Mouse (Mus musculus): ENCODE results near the gene Rmdn2. TPM values are rescaled to one million over a fixed set of nuclear protein-coding genes. Genes with fewer than 3 reads are reported as not detected.

Gene Rmdn2
- polyA plus RNA-seq, 1 experiment from 2014 or later: 7.6 TPM

DNA sequence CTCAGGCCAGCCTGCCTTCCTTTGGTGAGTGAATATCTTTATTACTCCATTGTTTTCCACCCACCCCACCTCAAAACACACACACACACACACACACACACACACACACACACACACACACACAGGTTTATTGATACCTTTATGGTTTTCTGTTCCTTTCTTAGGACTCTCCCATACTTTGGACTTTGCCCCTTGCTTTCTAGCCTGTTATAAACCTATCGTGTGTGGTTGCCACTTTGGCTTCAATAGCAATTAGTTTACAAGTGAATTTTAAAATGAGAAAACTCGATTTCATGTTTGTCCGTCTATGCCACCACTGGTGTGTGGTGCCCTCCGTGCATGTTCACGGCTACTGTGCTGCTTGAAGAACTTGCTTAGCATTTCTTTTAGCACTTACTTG is 7.3 kb downstream of the Rmdn2 start:
- peaks cover 7% of the 10 kb centered on the region; the same call in 1 of the 2 replicates for H3K4me1 ChIP-seq (replicated peaks)
- H3K4me2 ChIP-seq: no peak overlapping the region
- ATAC-seq (ENCODE audit: low read depth): no peak
- no peak overlapping the region for H3K27ac ChIP-seq (replicated peaks)
- H3K9me3 ChIP-seq: no peaks in the 10 kb centered on the region
- H3K9ac ChIP-seq: no peak overlapping the region
- no peaks in the 10 kb centered on the region for H3K27me3 ChIP-seq
- 88% methylated on average over 5 of the region's 5 CpGs for WGBS
- no peaks in the 10 kb centered on the region for H3K36me3 ChIP-seq
- no peak overlapping the region for H3K4me3 ChIP-seq

DNA sequence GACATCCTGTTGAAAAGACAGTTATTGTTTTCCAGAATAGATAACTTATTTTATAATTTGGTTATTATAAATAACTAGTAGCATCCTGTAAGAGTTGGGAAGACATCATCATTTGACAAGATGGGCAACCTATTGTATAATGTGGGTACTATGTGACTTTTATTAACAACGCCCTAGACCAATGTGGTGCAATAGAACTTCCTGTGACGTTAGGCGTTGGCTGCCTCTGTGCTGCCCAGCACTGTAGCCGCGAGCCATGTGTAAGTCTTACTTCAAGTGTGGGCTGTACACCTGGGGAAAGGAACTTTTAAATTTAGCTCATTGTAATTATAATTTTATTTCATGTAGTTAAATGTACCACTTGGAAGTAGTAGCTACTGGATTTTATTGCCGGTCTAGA is 10.4 kb downstream of the Rmdn2 start:
- no peaks in the 10 kb centered on the region for H3K9me3 ChIP-seq
- 95% methylated on average over 6 of the region's 6 CpGs for WGBS

DNA sequence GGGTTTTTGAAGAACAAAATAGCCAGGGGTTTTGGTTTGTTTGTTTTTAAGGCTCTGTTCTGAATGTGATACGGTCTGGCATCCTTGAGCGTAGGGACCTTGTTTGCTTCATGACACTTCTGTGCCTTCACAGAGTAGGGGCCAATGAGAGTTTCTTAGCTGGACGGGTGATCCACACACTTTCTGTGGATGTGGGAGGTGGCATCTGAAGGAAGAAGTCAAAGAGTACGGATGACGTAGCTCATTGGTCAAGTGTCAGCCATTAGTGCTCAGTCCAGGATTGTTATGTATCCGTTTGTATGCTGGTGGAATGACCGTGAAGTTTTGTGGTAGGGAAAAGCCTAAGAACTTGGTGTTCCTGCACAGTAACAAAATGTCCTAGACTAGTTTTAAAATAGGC is 10.9 kb downstream of the Rmdn2 start:
- Histone ChIP-seq H3K4me3 (no peak overlapping the region), H3K36me3 (no peaks in the 10 kb centered on the region), H3K9ac (no peak overlapping the region), H3K4me1 (replicated peaks) (no peaks in the 10 kb centered on the region), H3K27ac (replicated peaks) (no peak overlapping the region), H3K27me3 (no peaks in the 10 kb centered on the region), H3K9me3 (no peaks in the 10 kb centered on the region), H3K4me2 (no peak overlapping the region)
- ATAC-seq (ENCODE audit: low read depth): no peak
- 94% methylated on average over 7 of the region's 7 CpGs for WGBS

More for the DNA sequence above, 10.4 kb downstream of the Rmdn2 start:
- Histone ChIP-seq H3K4me3 (no peak overlapping the region), H3K4me2 (no peak overlapping the region), H3K9ac (no peak overlapping the region), H3K27me3 (no peaks in the 10 kb centered on the region), H3K27ac (replicated peaks) (no peak overlapping the region), H3K36me3 (no peaks in the 10 kb centered on the region), H3K4me1 (replicated peaks) (no peaks in the 10 kb centered on the region)
- no peak for ATAC-seq (ENCODE audit: low read depth)

DNA sequence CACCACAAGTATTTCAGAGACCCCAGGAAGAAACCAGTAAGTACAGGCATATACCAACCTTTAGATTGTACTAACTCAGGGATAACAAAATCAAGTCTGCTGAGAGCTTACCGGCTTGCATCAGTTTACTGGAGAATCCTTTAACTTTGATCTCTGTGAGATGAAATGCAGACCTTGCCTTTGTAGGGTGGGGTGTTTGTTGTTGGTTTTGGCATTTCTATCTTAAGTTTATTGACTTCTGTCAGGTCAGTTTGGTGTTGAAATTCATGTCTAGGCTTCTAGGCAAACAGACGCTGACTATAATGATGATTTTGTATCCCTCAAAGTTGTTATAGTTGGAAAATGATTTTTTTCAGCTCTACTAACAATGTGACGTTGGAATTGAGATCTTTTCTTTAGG is 12.2 kb downstream of the Rmdn2 start:
- Histone ChIP-seq H3K36me3 (no peaks in the 10 kb centered on the region), H3K27me3 (no peaks in the 10 kb centered on the region), H3K4me1 (replicated peaks) (no peaks in the 10 kb centered on the region), H3K4me2 (no peak overlapping the region), H3K9ac (no peak overlapping the region), H3K27ac (replicated peaks) (no peak overlapping the region), H3K4me3 (no peak overlapping the region), H3K9me3 (no peaks in the 10 kb centered on the region)
- 86% methylated on average over 3 of the region's 3 CpGs for WGBS
- ATAC-seq (ENCODE audit: low read depth): no peak

DNA sequence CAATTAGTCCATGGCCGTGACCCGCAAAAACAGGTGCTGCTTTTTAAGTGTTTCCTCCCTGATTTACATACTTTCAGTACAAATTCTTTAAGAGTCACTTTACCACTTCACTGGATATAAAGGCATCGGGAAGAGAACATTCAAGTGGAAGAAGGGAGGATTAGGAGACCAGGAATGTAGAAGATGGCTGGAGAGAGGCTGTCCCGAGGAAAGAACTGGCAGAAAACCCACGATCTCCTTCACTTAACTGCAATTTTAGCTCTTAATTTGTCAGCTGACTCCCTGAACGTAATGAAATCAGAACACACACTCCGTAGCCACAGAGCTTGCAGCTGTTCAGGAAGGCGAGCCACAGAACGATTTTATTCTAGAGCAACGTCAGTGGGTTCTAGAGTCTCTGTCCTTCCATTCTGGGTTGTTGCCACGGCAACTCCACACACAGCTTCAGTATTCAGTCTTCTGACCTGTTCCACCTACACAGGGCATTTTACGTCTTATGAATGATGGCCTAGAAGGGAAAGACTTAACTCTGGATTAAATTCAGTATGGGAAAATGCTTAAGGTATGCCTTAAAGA is 14.7 kb downstream of the Rmdn2 start:
- ATAC-seq (ENCODE audit: low read depth): no peak
- Histone ChIP-seq H3K9me3 (no peaks in the 10 kb centered on the region), H3K4me1 (replicated peaks) (no peaks in the 10 kb centered on the region), H3K9ac (no peak overlapping the region), H3K4me3 (no peak overlapping the region), H3K27me3 (no peaks in the 10 kb centered on the region), H3K27ac (replicated peaks) (no peak overlapping the region), H3K36me3 (no peaks in the 10 kb centered on the region), H3K4me2 (no peak overlapping the region)
- WGBS: 82% methylated on average over 12 of the region's 12 CpGs

DNA sequence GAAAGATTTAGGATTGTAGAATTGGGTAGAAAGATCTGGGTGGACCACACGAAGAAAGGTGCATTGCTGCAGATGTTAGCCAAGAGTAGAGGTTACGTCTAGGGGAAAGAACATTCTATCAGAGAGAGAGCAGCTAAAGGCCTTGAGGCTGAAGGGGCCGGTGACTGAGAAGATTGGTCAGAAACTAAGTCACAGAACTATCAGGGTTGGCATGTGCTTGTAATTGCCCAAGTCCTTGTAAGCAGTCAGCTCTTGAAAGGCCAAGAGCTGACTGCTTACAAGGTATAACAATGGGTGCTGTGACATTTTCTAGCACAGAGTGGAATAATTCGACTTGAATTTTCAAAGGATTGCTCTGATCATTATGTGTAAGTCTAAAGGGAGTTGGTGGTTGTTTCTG is 38.2 kb downstream of the Rmdn2 start:
- Histone ChIP-seq H3K4me3 (no peak overlapping the region), H3K4me1 (replicated peaks) (no peaks in the 10 kb centered on the region), H3K4me2 (no peak overlapping the region), H3K27me3 (no peaks in the 10 kb centered on the region), H3K27ac (replicated peaks) (no peak overlapping the region), H3K9me3 (no peaks in the 10 kb centered on the region), H3K9ac (no peak overlapping the region), H3K36me3 (no peaks in the 10 kb centered on the region)
- WGBS: 89% methylated on average over 4 of the region's 4 CpGs
- ATAC-seq (ENCODE audit: low read depth): no peak

DNA sequence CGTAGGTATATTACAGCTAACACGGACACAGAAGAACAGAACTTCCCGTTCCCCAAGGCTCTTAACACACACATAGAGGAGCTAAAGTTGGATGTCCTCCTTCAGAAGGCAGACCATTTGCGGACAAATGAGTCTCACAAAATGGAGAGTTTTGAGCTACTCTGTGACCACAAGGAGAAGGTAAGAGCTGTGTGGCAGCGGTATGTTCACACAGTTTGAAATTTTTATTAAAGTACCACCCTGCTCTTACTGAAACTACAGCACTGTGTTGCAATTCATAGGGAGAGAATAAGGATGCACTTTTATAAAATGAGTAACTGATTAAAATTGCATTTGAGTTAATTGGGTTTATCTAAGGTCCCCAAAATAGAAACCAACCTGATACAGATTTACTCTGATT is 38.6 kb downstream of the Rmdn2 start:
- WGBS: 93% methylated on average over 5 of the region's 5 CpGs
- Histone ChIP-seq H3K4me3 (no peak overlapping the region), H3K27ac (replicated peaks) (no peak overlapping the region), H3K27me3 (no peaks in the 10 kb centered on the region), H3K9ac (no peak overlapping the region), H3K4me2 (no peak overlapping the region), H3K4me1 (replicated peaks) (no peaks in the 10 kb centered on the region), H3K36me3 (no peaks in the 10 kb centered on the region), H3K9me3 (no peaks in the 10 kb centered on the region)
- no peak for ATAC-seq (ENCODE audit: low read depth)

DNA sequence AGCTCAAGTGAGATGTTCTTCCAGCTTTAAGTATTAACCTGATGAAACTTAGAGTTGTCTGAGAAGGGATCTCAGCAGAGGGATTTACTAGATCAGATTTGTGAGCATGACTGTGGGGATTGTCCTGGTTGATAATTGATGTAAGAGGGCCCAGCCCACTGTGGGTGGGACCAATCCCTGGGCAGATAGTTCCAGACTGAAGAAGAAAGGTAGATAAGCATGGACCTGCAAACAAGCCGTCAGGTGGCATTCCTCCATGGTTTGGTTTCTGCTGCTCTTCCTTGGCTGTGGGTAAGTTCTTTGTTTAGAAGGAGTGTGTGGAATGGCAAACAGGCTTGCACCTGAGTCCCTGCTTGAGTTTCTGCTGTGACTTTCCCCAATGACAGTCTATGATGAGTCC is 41.5 kb downstream of the Rmdn2 start:
- H3K4me3 ChIP-seq: no peak overlapping the region
- no peak overlapping the region for H3K4me2 ChIP-seq
- no peaks in the 10 kb centered on the region for H3K27me3 ChIP-seq
- H3K4me1 ChIP-seq (replicated peaks): no peaks in the 10 kb centered on the region
- H3K9ac ChIP-seq: no peak overlapping the region
- no peak for ATAC-seq (ENCODE audit: low read depth)
- H3K9me3 ChIP-seq: no peaks in the 10 kb centered on the region
- no peaks in the 10 kb centered on the region for H3K36me3 ChIP-seq
- 86% methylated on average over 1 of the region's 1 CpGs for WGBS
- no peak overlapping the region for H3K27ac ChIP-seq (replicated peaks)

DNA sequence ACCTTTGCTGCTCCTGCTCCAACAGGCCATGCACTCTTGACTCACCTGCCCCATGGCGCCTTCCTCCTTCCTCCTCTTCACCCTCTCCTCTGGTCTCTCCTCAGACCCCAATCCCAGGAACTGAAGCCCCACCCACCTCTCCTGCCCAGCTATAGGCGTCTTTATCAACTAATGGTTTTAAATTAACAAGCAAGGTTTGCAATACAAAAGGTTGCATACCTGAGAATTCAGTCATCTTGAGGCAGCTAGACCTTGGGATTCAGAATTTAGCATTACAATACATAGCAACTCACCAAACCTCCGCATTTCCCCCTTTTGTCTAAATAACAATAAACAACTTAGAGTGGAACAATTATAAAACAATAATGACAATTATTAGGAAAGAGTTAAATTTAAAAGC is 42.5 kb downstream of the Rmdn2 start:
- WGBS: 54% methylated on average over 3 of the region's 3 CpGs
- no peaks in the 10 kb centered on the region for H3K27me3 ChIP-seq
- no peaks in the 10 kb centered on the region for H3K4me1 ChIP-seq (replicated peaks)
- no peak overlapping the region for H3K4me3 ChIP-seq
- H3K9me3 ChIP-seq: no peaks in the 10 kb centered on the region
- H3K9ac ChIP-seq: no peak overlapping the region
- ATAC-seq (ENCODE audit: low read depth): no peak
- no peaks in the 10 kb centered on the region for H3K36me3 ChIP-seq
- H3K4me2 ChIP-seq: no peak overlapping the region
- H3K27ac ChIP-seq (replicated peaks): no peak overlapping the region

DNA sequence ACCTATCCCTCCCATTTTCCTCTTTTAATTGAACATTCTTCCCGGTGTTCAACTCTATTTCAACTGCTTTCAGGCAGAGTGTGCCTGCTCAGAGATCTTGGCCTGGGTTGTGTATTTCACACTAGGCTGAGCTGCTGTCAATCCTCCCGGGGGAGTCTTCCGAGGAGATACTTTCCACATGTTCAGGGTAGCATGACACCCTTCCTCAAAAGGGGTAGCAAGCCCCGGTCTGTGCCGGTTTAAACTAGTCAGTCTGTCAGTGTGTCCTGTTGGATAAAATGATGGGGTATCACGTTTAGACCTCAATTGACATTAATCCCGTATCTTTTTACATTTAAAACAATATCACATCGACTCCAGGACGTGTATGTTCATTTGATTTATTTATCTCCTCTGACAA is 46.1 kb downstream of the Rmdn2 start:
- Histone ChIP-seq H3K27me3 (no peaks in the 10 kb centered on the region), H3K4me1 (replicated peaks) (no peaks in the 10 kb centered on the region), H3K4me2 (no peak overlapping the region), H3K9me3 (no peaks in the 10 kb centered on the region), H3K9ac (no peak overlapping the region), H3K4me3 (no peak overlapping the region), H3K27ac (replicated peaks) (no peak overlapping the region), H3K36me3 (no peaks in the 10 kb centered on the region)
- ATAC-seq (ENCODE audit: low read depth): no peak
- WGBS: 66% methylated on average over 9 of the region's 9 CpGs

DNA sequence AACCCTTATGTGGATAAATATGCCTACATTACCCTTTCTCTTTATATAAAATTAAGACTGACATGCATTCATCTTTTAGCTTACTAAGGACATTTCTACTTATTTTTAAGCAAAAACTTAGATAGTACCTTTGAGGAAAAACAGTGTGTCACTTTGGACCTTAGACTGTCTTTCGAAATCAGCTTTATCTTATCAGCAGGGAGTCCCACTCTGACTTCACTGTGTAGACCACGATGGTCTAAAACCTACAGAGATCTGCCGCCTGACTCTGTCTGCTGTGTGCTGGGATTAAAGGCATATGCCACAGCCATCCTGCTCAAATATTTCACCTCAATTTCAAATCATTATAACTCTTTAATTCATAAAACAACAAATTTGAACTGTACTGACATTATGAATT is 46.8 kb downstream of the Rmdn2 start:
- H3K4me1 ChIP-seq (replicated peaks): no peaks in the 10 kb centered on the region
- WGBS: 74% methylated on average over 3 of the region's 3 CpGs
- H3K4me3 ChIP-seq: no peak overlapping the region
- no peak for ATAC-seq (ENCODE audit: low read depth)
- H3K27ac ChIP-seq (replicated peaks): no peak overlapping the region
- no peaks in the 10 kb centered on the region for H3K36me3 ChIP-seq
- H3K27me3 ChIP-seq: no peaks in the 10 kb centered on the region
- no peak overlapping the region for H3K4me2 ChIP-seq
- H3K9ac ChIP-seq: no peak overlapping the region
- no peaks in the 10 kb centered on the region for H3K9me3 ChIP-seq

DNA sequence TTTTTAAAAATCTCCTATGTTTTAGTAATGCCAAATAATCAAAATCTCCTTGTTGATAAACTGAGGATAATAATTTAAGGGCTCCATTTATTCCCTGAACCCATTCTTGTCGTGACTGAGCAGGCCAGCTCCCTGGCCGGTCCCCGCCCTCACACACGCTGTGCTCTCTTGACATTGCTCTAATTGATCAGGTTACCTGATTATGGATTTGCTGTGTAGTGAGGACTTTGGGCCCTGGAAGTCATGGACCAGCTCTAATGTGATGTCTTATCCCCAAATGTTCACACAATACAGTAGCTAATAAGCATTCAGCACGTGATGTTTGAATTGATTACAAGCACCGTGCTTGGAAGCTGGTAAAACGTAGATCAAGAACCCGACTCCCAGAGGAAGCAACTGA is 47.2 kb downstream of the Rmdn2 start:
- Histone ChIP-seq H3K36me3 (no peaks in the 10 kb centered on the region), H3K9me3 (no peaks in the 10 kb centered on the region), H3K9ac (no peak overlapping the region), H3K4me1 (replicated peaks) (no peaks in the 10 kb centered on the region), H3K4me3 (no peak overlapping the region), H3K27me3 (no peaks in the 10 kb centered on the region), H3K27ac (replicated peaks) (no peak overlapping the region), H3K4me2 (no peak overlapping the region)
- 64% methylated on average over 8 of the region's 8 CpGs for WGBS
- no peak for ATAC-seq (ENCODE audit: low read depth)

DNA sequence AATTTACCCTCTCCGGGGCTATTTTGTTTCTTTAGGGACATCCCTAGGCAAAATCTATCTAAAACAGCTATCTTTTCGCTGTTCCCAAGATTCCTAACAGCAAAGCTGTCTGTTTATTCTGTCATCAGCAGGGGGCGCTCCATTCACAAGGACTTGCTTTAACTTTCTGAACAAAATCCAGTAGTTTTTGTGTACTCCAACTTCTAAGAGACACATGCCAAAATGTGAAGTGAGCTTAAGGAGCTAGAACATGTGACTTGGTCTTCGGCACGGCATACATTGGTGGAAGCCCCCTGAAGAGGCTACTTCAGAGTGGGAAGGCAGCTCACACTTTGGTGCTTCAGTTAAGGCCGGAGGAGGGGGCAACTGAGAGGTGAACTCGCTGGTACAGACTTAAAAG is 49.7 kb downstream of the Rmdn2 start:
- no peak overlapping the region for H3K27ac ChIP-seq (replicated peaks)
- H3K9ac ChIP-seq: no peak overlapping the region
- WGBS: 48% methylated on average over 7 of the region's 7 CpGs
- H3K4me2 ChIP-seq: no peak overlapping the region
- no peaks in the 10 kb centered on the region for H3K4me1 ChIP-seq (replicated peaks)
- no peaks in the 10 kb centered on the region for H3K27me3 ChIP-seq
- H3K9me3 ChIP-seq: no peaks in the 10 kb centered on the region
- no peak; the same call in 1 of the 2 replicates for ATAC-seq (ENCODE audit: low read depth)
- no peak overlapping the region for H3K4me3 ChIP-seq
- H3K36me3 ChIP-seq: no peaks in the 10 kb centered on the region
